ENCODE assay signal across 9 mouse cellular contexts in genomic region chr7:19700299-19701068, GRCm38 (mm10). TPM values are rescaled to one million over a fixed set of nuclear protein-coding genes. Genes with fewer than 3 reads are reported as not detected.
DNase-seq lines count a peak whose midpoint lies in the region; ATAC-seq and TF ChIP-seq lines count a peak whose summit lies in the region.
"Had no signal": no experiment of that assay in that cellular context is flagged by ENCODE, and none has a peak within 500 bp of the region (broad histone marks: within the 10 kb centered on the region; RNA-seq: fewer than 3 reads in every experiment).

No protein-coding gene starts in this region.

- H3K79me2 ChIP-seq in heart, adult 2 months (replicated peaks; ENCODE audit: control insufficient read depth, insufficient read depth, low read length), result no peaks in the 10 kb centered on the region

- peak overlapping the region; percentile 84 for H3K27ac ChIP-seq in heart, adult 2 months
- no peak overlapping the region for H3K27ac ChIP-seq in midbrain, embryonic 12.5 days (replicated peaks)
- H3K27ac ChIP-seq in midbrain, embryonic 11.5 days (ENCODE audit: low read depth, low read length), result no peak overlapping the region
- H3K27ac ChIP-seq in hindbrain, postnatal 0 days, result peak overlapping the region; percentile 43; the same call in 1 of the 2 replicates
- peak overlapping the region; percentile 58 for H3K27ac ChIP-seq in small intestine, adult 2 months (ENCODE audit: insufficient read depth, low read depth, low read length)

- peaks cover 15% of the 10 kb centered on the region for H3K4me1 ChIP-seq in heart, adult 2 months (ENCODE audit: control insufficient read depth, insufficient read depth, low read length)
- H3K4me1 ChIP-seq in midbrain, embryonic 12.5 days, result peaks cover 20% of the 10 kb centered on the region
- H3K4me1 ChIP-seq in midbrain, embryonic 11.5 days (ENCODE audit: control insufficient read depth, insufficient read depth, low read length), result peaks cover 13% of the 10 kb centered on the region
- H3K4me1 ChIP-seq in hindbrain, postnatal 0 days (ENCODE audit: insufficient read depth, low read length), result peaks cover 9% of the 10 kb centered on the region
- peaks cover 16% of the 10 kb centered on the region for H3K4me1 ChIP-seq in small intestine, adult 2 months (ENCODE audit: control insufficient read depth, insufficient read depth, insufficient read length, low read length)

- WGBS in heart, adult 2 months, result 38% methylated on average over 12 of the region's 12 CpGs
- 62% methylated on average over 12 of the region's 12 CpGs for WGBS in midbrain, embryonic 12.5 days
- 58% methylated on average over 12 of the region's 12 CpGs for WGBS in midbrain, embryonic 11.5 days
- WGBS in hindbrain, postnatal 0 days, result 54% methylated on average over 12 of the region's 12 CpGs
- 21% methylated on average over 12 of the region's 12 CpGs for WGBS in small intestine, adult 2 months

- ATAC-seq in midbrain, embryonic 12.5 days (ENCODE audit: low FRiP score, low read depth), result no peak
- ATAC-seq in midbrain, embryonic 11.5 days (ENCODE audit: low FRiP score), result no peak
- ATAC-seq in hindbrain, postnatal 0 days, result no peak

- no peaks in the 10 kb centered on the region for H3K27me3 ChIP-seq in heart, adult 2 months (ENCODE audit: control insufficient read depth, insufficient read depth, low read length)
- H3K27me3 ChIP-seq in midbrain, embryonic 12.5 days, result no peaks in the 10 kb centered on the region
- no peaks in the 10 kb centered on the region for H3K27me3 ChIP-seq in midbrain, embryonic 11.5 days (ENCODE audit: control insufficient read depth, insufficient read depth, low read length)
- H3K27me3 ChIP-seq in hindbrain, postnatal 0 days (ENCODE audit: insufficient read depth, low read length), result no peaks in the 10 kb centered on the region
- no peaks in the 10 kb centered on the region for H3K27me3 ChIP-seq in small intestine, adult 2 months (ENCODE audit: control insufficient read depth, insufficient read depth, low read length)

- no peaks in the 10 kb centered on the region; the same call in 1 of the 2 replicates for H3K36me3 ChIP-seq in heart, adult 2 months (ENCODE audit: control insufficient read depth, insufficient read depth, low read length)
- peaks cover 36% of the 10 kb centered on the region for H3K36me3 ChIP-seq in midbrain, embryonic 12.5 days
- peaks cover 14% of the 10 kb centered on the region for H3K36me3 ChIP-seq in midbrain, embryonic 11.5 days (ENCODE audit: control insufficient read depth, insufficient read depth, low read length)
- H3K36me3 ChIP-seq in hindbrain, postnatal 0 days (ENCODE audit: insufficient read depth, low read length), result peaks cover 5% of the 10 kb centered on the region; the same call in 1 of the 2 replicates
- peaks cover 19% of the 10 kb centered on the region; the same call in 1 of the 2 replicates for H3K36me3 ChIP-seq in small intestine, adult 2 months (ENCODE audit: control insufficient read depth, insufficient read depth, low read length)

- no peak for DNase-seq in heart, adult 2 months
- DNase-seq in heart, postnatal 25 days (ENCODE audit: low spot score), result no peak
- no peak for DNase-seq in midbrain, embryonic 11.5 days (ENCODE audit: low spot score, missing footprints)
- DNase-seq in hindbrain, postnatal 0 days (ENCODE audit: low spot score), result no peak
- DNase-seq in layer of hippocampus, adult 9-11 months, result no peak
- no peak for DNase-seq in cerebellum, adult 9-11 months

- no peak for TF ChIP-seq CTCF in heart, adult 2 months (IDR thresholded peaks at IDR 0.05)
- TF ChIP-seq CTCF in hindbrain, postnatal 0 days (IDR thresholded peaks at IDR 0.05; ENCODE audit: low read depth), result no peak
- TF ChIP-seq CTCF in small intestine, adult 2 months (IDR thresholded peaks at IDR 0.05; ENCODE audit: extremely low read depth, insufficient read length, insufficient replicate concordance, low read depth, low read length), result no peak

- peak; percentile 43; the same call in 1 of the 2 replicates for TF ChIP-seq POLR2A in heart, adult 2 months (IDR thresholded peaks at IDR 0.05; ENCODE audit: insufficient read depth, low read depth, low read length)
- no peak for TF ChIP-seq POLR2A in small intestine, adult 2 months (IDR thresholded peaks at IDR 0.05; ENCODE audit: low read depth, low read length)

- peak overlapping the region; percentile 30 for H3K9ac ChIP-seq in heart, adult 2 months (ENCODE audit: low read depth, low read length)
- H3K9ac ChIP-seq in midbrain, embryonic 12.5 days (replicated peaks), result no peak overlapping the region
- no peak overlapping the region for H3K9ac ChIP-seq in midbrain, embryonic 11.5 days (ENCODE audit: low read length)
- no peak overlapping the region for H3K9ac ChIP-seq in hindbrain, postnatal 0 days (replicated peaks; ENCODE audit: low read length)

- H3K4me3 ChIP-seq in heart, adult 2 months, result 0 out of 2 replicates have a peak overlapping the region, but pooled peaks have one; percentile 1
- no peak overlapping the region for H3K4me3 ChIP-seq in midbrain, embryonic 12.5 days
- no peak overlapping the region for H3K4me3 ChIP-seq in midbrain, embryonic 11.5 days (ENCODE audit: low read depth, low read length)
- H3K4me3 ChIP-seq in hindbrain, postnatal 0 days (ENCODE audit: low read length), result no peak overlapping the region
- no peak overlapping the region; the same call in 1 of the 2 replicates for H3K4me3 ChIP-seq in small intestine, adult 2 months (ENCODE audit: low read depth, low read length)

- intact Hi-C loops in heart, adult 2 months (cut with DNase I), result loop anchor here (1.0 to 10.0 kb wide), 3 partner anchors 31 to 298 kb away; partner anchors contain the start of genes Ckm and Klc3
- intact Hi-C loops in heart, postnatal 25 days (cut with DNase I), result loop anchor here (5.0 kb wide), 1 partner anchor 293 kb away; no protein-coding TSS in a partner anchor

- 0 out of 2 replicates have a peak overlapping the region, but pooled peaks have one; percentile 1 for H3K4me2 ChIP-seq in midbrain, embryonic 12.5 days (replicated peaks)
- no peak overlapping the region for H3K4me2 ChIP-seq in midbrain, embryonic 11.5 days
- 0 out of 2 replicates have a peak overlapping the region, but pooled peaks have one; percentile 10 for H3K4me2 ChIP-seq in hindbrain, postnatal 0 days (ENCODE audit: low read depth, low read length)

- no peaks in the 10 kb centered on the region for H3K9me3 ChIP-seq in midbrain, embryonic 12.5 days
- peaks cover 4% of the 10 kb centered on the region; the same call in 1 of the 2 replicates for H3K9me3 ChIP-seq in midbrain, embryonic 11.5 days (ENCODE audit: control insufficient read depth, low read length)
- H3K9me3 ChIP-seq in hindbrain, postnatal 0 days (ENCODE audit: low read length), result no peaks in the 10 kb centered on the region

- TF ChIP-seq EP300 in heart, adult 2 months (IDR thresholded peaks at IDR 0.05; ENCODE audit: insufficient read depth, low read depth, low read length), result no peak; the same call in 1 of the 2 replicates

RNA-seq across cellular contexts. Expression of gene Apoe, which starts 1.5 kb away (rescaled TPM):
- 100 to 1,000 TPM; 278 to 293 TPM for total RNA-seq in heart, adult 2 months (2021)
- polyA plus RNA-seq in heart, adult 2 months (2012; rRNA removed), result 456 and 519 TPM in 2 replicates
- 100 to 1,000 TPM; 309 to 319 TPM for total RNA-seq in heart, postnatal 25 days (2021)
- 203 and 260 TPM in 2 replicates for polyA plus RNA-seq in midbrain, embryonic 12.5 days (2016; fragmentation: Nextera tagmentation; extraction: Ambion mirVana)
- polyA plus RNA-seq in midbrain, embryonic 11.5 days (2014; fragmentation: Nextera tagmentation; extraction: Ambion mirVana), result 180 and 196 TPM in 2 replicates
- 2,123 and 2,525 TPM in 2 replicates for total RNA-seq in hindbrain, postnatal 0 days (2014; rRNA removed)
- 3,307 and 3,685 TPM in 2 replicates for polyA plus RNA-seq in hindbrain, postnatal 0 days (2015; fragmentation: Nextera tagmentation; extraction: Ambion mirVana)
- 591 and 688 TPM in 2 replicates for polyA plus RNA-seq in small intestine, adult 2 months (2012; rRNA removed)

RNA-seq across cellular contexts. Expression of gene Apoc1, which starts 8.0 kb away (rescaled TPM):
- total RNA-seq in heart, adult 2 months (2021), result 1 to 10 TPM; 2.7 to 4.2 TPM
- 3.1 and 7.2 TPM in 2 replicates for polyA plus RNA-seq in heart, adult 2 months (2012; rRNA removed)
- total RNA-seq in heart, postnatal 25 days (2021), result 1 to 10 TPM; 1.4 to 2.2 TPM
- polyA plus RNA-seq in midbrain, embryonic 12.5 days (2016; fragmentation: Nextera tagmentation; extraction: Ambion mirVana), result 1.3 and 1.8 TPM in 2 replicates
- 1.9 and 3.2 TPM in 2 replicates for polyA plus RNA-seq in midbrain, embryonic 11.5 days (2014; fragmentation: Nextera tagmentation; extraction: Ambion mirVana)
- total RNA-seq in hindbrain, postnatal 0 days (2014; rRNA removed), result 1.5 and 2.3 TPM in 2 replicates
- 13.9 and 14.2 TPM in 2 replicates for polyA plus RNA-seq in hindbrain, postnatal 0 days (2015; fragmentation: Nextera tagmentation; extraction: Ambion mirVana)
- polyA plus RNA-seq in small intestine, adult 2 months (2012; rRNA removed), result not detected in 2 replicates

RNA-seq across cellular contexts. Expression of gene Tomm40, which starts 14.8 kb away (rescaled TPM):
- 10 to 100 TPM; 92.7 to 98.2 TPM for total RNA-seq in heart, adult 2 months (2021)
- 81.9 and 91.2 TPM in 2 replicates for polyA plus RNA-seq in heart, adult 2 months (2012; rRNA removed)
- 100 to 1,000 TPM; 112 to 113 TPM for total RNA-seq in heart, postnatal 25 days (2021)
- 148 and 152 TPM in 2 replicates for polyA plus RNA-seq in midbrain, embryonic 12.5 days (2016; fragmentation: Nextera tagmentation; extraction: Ambion mirVana)
- 113 and 138 TPM in 2 replicates for polyA plus RNA-seq in midbrain, embryonic 11.5 days (2014; fragmentation: Nextera tagmentation; extraction: Ambion mirVana)
- total RNA-seq in hindbrain, postnatal 0 days (2014; rRNA removed), result 147 and 151 TPM in 2 replicates
- polyA plus RNA-seq in hindbrain, postnatal 0 days (2015; fragmentation: Nextera tagmentation; extraction: Ambion mirVana), result 172 and 173 TPM in 2 replicates
- polyA plus RNA-seq in small intestine, adult 2 months (2012; rRNA removed), result 62.8 and 72.9 TPM in 2 replicates

RNA-seq across cellular contexts. Expression of gene Apoc4, which starts 19.2 kb away (rescaled TPM):
- total RNA-seq in heart, adult 2 months (2021), result not detected
- 0.82 TPM in 1 of 2 replicates, not detected in the other for polyA plus RNA-seq in heart, adult 2 months (2012; rRNA removed)
- total RNA-seq in heart, postnatal 25 days (2021), result not detected
- 0.08 TPM in 1 of 2 replicates, not detected in the other for polyA plus RNA-seq in midbrain, embryonic 12.5 days (2016; fragmentation: Nextera tagmentation; extraction: Ambion mirVana)
- not detected in 2 replicates for polyA plus RNA-seq in midbrain, embryonic 11.5 days (2014; fragmentation: Nextera tagmentation; extraction: Ambion mirVana)
- not detected in 2 replicates for total RNA-seq in hindbrain, postnatal 0 days (2014; rRNA removed)
- polyA plus RNA-seq in hindbrain, postnatal 0 days (2015; fragmentation: Nextera tagmentation; extraction: Ambion mirVana), result not detected in 2 replicates
- polyA plus RNA-seq in small intestine, adult 2 months (2012; rRNA removed), result 0.33 and 1.4 TPM in 2 replicates

RNA-seq across cellular contexts. Expression of gene Gm44805, which starts 19.3 kb away (rescaled TPM):
- not detected for total RNA-seq in heart, adult 2 months (2021)
- not detected in 2 replicates for polyA plus RNA-seq in heart, adult 2 months (2012; rRNA removed)
- not detected for total RNA-seq in heart, postnatal 25 days (2021)
- polyA plus RNA-seq in midbrain, embryonic 12.5 days (2016; fragmentation: Nextera tagmentation; extraction: Ambion mirVana), result not detected in 2 replicates
- not detected in 2 replicates for polyA plus RNA-seq in midbrain, embryonic 11.5 days (2014; fragmentation: Nextera tagmentation; extraction: Ambion mirVana)
- not detected in 2 replicates for total RNA-seq in hindbrain, postnatal 0 days (2014; rRNA removed)
- not detected in 2 replicates for polyA plus RNA-seq in hindbrain, postnatal 0 days (2015; fragmentation: Nextera tagmentation; extraction: Ambion mirVana)
- polyA plus RNA-seq in small intestine, adult 2 months (2012; rRNA removed), result 0.37 and 0.69 TPM in 2 replicates
- total RNA-seq: G1E had no signal
- polyA plus RNA-seq: G1E had no signal

Comparison
In these comparisons a context has a peak if more than half of its experiments do, and no peak if none do; other contexts are left out.
1. H3K27ac ChIP-seq: peak in heart, adult 2 months (single experiment), hindbrain, postnatal 0 days (single experiment) and small intestine, adult 2 months (single experiment); none in midbrain, embryonic 12.5 days (single experiment) and midbrain, embryonic 11.5 days (single experiment).